Mouse (Mus musculus) liver, postnatal 0 days (tissue): ENCODE data around the gene Stt3a. TPM values are rescaled to one million over a fixed set of nuclear protein-coding genes. Genes with fewer than 3 reads are reported as not detected.

Experiments used
- ATAC-seq: fragments of 200-750 bp; cut with Nextera tagmentation; 2 replicates; pipeline ENCODE4 v1.8.0; 2017; ENCODE audit warnings: mild to moderate bottlenecking, moderate library complexity
- DNase-seq: peaks from one replicate; pipeline ENCODE4 v3.0.0-alpha.2; 2016
- H3K27ac ChIP-seq: fragments of 300-500 bp; sonication (generic); 2 replicates; pipeline ENCODE4 v1.5.1; 2014; ENCODE audit warnings: antibody characterized with exemption, moderate library complexity, mild to moderate bottlenecking, low read depth
- H3K27me3 ChIP-seq: fragments of 300-500 bp; sonication (generic); 2 replicates; pipeline ENCODE4 v1.6.1; 2014; ENCODE audit warnings: low read length, control low read depth, mixed read lengths; ENCODE audit not compliant: insufficient read depth
- H3K36me3 ChIP-seq: fragments of 300-500 bp; sonication (generic); replicated peaks from 2 replicates; pipeline ENCODE4 v1.6.1; 2014; ENCODE audit warnings: mild to moderate bottlenecking, control low read depth, low read length, moderate library complexity, mixed read lengths; ENCODE audit not compliant: insufficient read depth
- H3K4me1 ChIP-seq: fragments of 300-500 bp; sonication (generic); 2 replicates; pipeline ENCODE4 v1.6.1; 2014; ENCODE audit warnings: antibody characterized with exemption, mild to moderate bottlenecking, control low read depth; ENCODE audit not compliant: insufficient read depth
- H3K4me2 ChIP-seq: fragments of 300-500 bp; sonication (generic); 2 replicates; pipeline ENCODE4 v1.6.1; 2014; ENCODE audit warnings: low read depth, mild to moderate bottlenecking, low read length, moderate library complexity, mixed read lengths
- H3K4me3 ChIP-seq: fragments of 300-500 bp; sonication (generic); 2 replicates; pipeline ENCODE4 v1.5.1; 2014; ENCODE audit warnings: low read depth, low read length
- H3K9ac ChIP-seq: fragments of 300-500 bp; sonication (generic); replicated peaks from 2 replicates; pipeline ENCODE4 v1.6.1; 2014; ENCODE audit warnings: mild to moderate bottlenecking, moderate library complexity
- H3K9me3 ChIP-seq: fragments of 300-500 bp; sonication (generic); 2 replicates; pipeline ENCODE4 v1.6.1; 2016; ENCODE audit warnings: mild to moderate bottlenecking, control low read depth, low read length, mixed read lengths
- CTCF ChIP-seq: sonication (generic); IDR thresholded peaks from 2 replicates; pipeline ENCODE4 v1.5.1; 2016; ENCODE audit warnings: antibody characterized with exemption, low read depth
- EP300 ChIP-seq: IDR thresholded peaks from 2 replicates; pipeline ENCODE4 v1.6.1; 2016; ENCODE audit warnings: antibody characterized with exemption, low read depth, mild to moderate bottlenecking
- WGBS: fragments of 180-500 bp; shearing (Covaris S2); extraction: QIAGEN DNeasy Blood & Tissue Kit; methylation state at CpG from one replicate; pipeline ENCODE4 v1.1.7; 2014; ENCODE audit not compliant: insufficient replicate concordance; 5-methylcytosine and 5-hydroxymethylcytosine counted together
- polyA plus RNA-seq: library from polyadenylated mRNA; unstranded; fragments of >200 nt; fragmentation: Nextera tagmentation; extraction: Ambion mirVana; gene quantifications from 2 replicates; pipeline ENCODE4 v1.2.1, GENCODE M21; 2015

The Stt3a gene
- polyA plus RNA-seq, 1 experiment from 2014 or later, result 113 TPM

- Histone ChIP-seq H3K9me3 (no peaks in the 10 kb centered on the region), H3K4me3 (no peak overlapping the region), H3K36me3 (peaks cover 23% of the 10 kb centered on the region), H3K27ac (no peak overlapping the region), H3K27me3 (no peaks in the 10 kb centered on the region), H3K4me2 (peak overlapping the region; percentile 30), H3K9ac (no peak overlapping the region), H3K4me1 (peaks cover 6% of the 10 kb centered on the region; the same call in 1 of the 2 replicates)
- ATAC-seq (no peak), DNase-seq (no peak)
- TF ChIP-seq CTCF (no peak), EP300 (no peak)
- WGBS, result 79% methylated on average over 2 of the region's 2 CpGs
These were observed 27.0 kb upstream of the Stt3a start for GRCm38 (mm10) chr9:36794487-36794886.

GRCm38 (mm10) chr9:36792191-36792590, 24.7 kb upstream of the Stt3a start:
- H3K9me3 ChIP-seq, result no peaks in the 10 kb centered on the region
- no peaks in the 10 kb centered on the region for H3K27me3 ChIP-seq
- H3K4me3 ChIP-seq, result no peak overlapping the region
- H3K4me1 ChIP-seq, result peaks cover 6% of the 10 kb centered on the region; the same call in 1 of the 2 replicates
- DNase-seq, result no peak
- H3K36me3 ChIP-seq, result peaks cover 43% of the 10 kb centered on the region
- WGBS, result 69% methylated on average over 3 of the region's 3 CpGs
- no peak for TF ChIP-seq EP300
- no peak for TF ChIP-seq CTCF
- H3K4me2 ChIP-seq, result no peak overlapping the region
- ATAC-seq, result no peak
- no peak overlapping the region for H3K27ac ChIP-seq
- H3K9ac ChIP-seq, result no peak overlapping the region

GRCm38 (mm10) chr9:36783921-36784320, 16.4 kb upstream of the Stt3a start:
- H3K4me2 ChIP-seq, result no peak overlapping the region
- no peak overlapping the region for H3K4me3 ChIP-seq
- H3K36me3 ChIP-seq, result peaks cover 72% of the 10 kb centered on the region
- no peak overlapping the region for H3K27ac ChIP-seq
- TF ChIP-seq CTCF (no peak), EP300 (no peak)
- ATAC-seq (no peak), DNase-seq (no peak)
- WGBS, result 84% methylated on average over 2 of the region's 2 CpGs
- no peaks in the 10 kb centered on the region for H3K27me3 ChIP-seq
- H3K9ac ChIP-seq, result no peak overlapping the region
- H3K4me1 ChIP-seq, result no peaks in the 10 kb centered on the region
- H3K9me3 ChIP-seq, result no peaks in the 10 kb centered on the region

GRCm38 (mm10) chr9:36769048-36769413, 1.6 kb upstream of the Stt3a start:
- 65% methylated on average over 1 of the region's 1 CpGs for WGBS
- TF ChIP-seq CTCF (no peak), EP300 (no peak)
- H3K9me3 ChIP-seq, result no peaks in the 10 kb centered on the region
- DNase-seq, result no peak
- peak overlapping the region; percentile 78 for H3K4me2 ChIP-seq
- peaks cover 24% of the 10 kb centered on the region for H3K4me1 ChIP-seq
- no peak for ATAC-seq
- peak overlapping the region; percentile 66 for H3K4me3 ChIP-seq
- peak overlapping the region; percentile 80 for H3K9ac ChIP-seq
- H3K27me3 ChIP-seq, result no peaks in the 10 kb centered on the region
- peaks cover 6% of the 10 kb centered on the region for H3K36me3 ChIP-seq
- H3K27ac ChIP-seq, result peak overlapping the region; percentile 98

- peak overlapping the region; percentile 78 for H3K4me2 ChIP-seq
- peak overlapping the region; percentile 98 for H3K27ac ChIP-seq
- peak; percentile 41 for ATAC-seq
- 8% methylated on average over 25 of the region's 25 CpGs for WGBS
- H3K27me3 ChIP-seq, result no peaks in the 10 kb centered on the region
- H3K9me3 ChIP-seq, result no peaks in the 10 kb centered on the region
- H3K4me3 ChIP-seq, result peak overlapping the region; percentile 66
- TF ChIP-seq EP300 (0 out of 2 replicates have a peak, but pooled peaks have one; percentile 13), CTCF (no peak)
- H3K36me3 ChIP-seq, result peaks cover 11% of the 10 kb centered on the region
- peak; percentile 63 for DNase-seq
- peak overlapping the region; percentile 80 for H3K9ac ChIP-seq
- H3K4me1 ChIP-seq, result peaks cover 24% of the 10 kb centered on the region
These were observed 923 bp upstream of the Stt3a start for GRCm38 (mm10) chr9:36768156-36769047.

- Histone ChIP-seq H3K27ac (no peak overlapping the region), H3K27me3 (no peaks in the 10 kb centered on the region), H3K36me3 (peaks cover 33% of the 10 kb centered on the region), H3K4me2 (no peak overlapping the region), H3K4me1 (peaks cover 24% of the 10 kb centered on the region), H3K9me3 (no peaks in the 10 kb centered on the region), H3K4me3 (no peak overlapping the region), H3K9ac (no peak overlapping the region)
- no peak for ATAC-seq
- WGBS, result 69% methylated on average over 1 of the region's 1 CpGs
- no peak for DNase-seq
- TF ChIP-seq EP300, result no peak
- TF ChIP-seq CTCF, result no peak
These were observed 3.1 kb downstream of the Stt3a start for GRCm38 (mm10) chr9:36764378-36764777.
